Mouse (Mus musculus) frontal cortex, postnatal 25 days (tissue): ENCODE data around the gene Avpi1.
A peak's percentile ranks its signal among the peaks of the same experiment; 100 is the strongest.

ENCODE experiments used
- DNase-seq, 2 experiments: peaks; one replicate each; pipeline ENCODE4 v3.0.0; 2022; ENCODE audit warnings: low spot score in 2 of 2

Avpi1 gene

DNA sequence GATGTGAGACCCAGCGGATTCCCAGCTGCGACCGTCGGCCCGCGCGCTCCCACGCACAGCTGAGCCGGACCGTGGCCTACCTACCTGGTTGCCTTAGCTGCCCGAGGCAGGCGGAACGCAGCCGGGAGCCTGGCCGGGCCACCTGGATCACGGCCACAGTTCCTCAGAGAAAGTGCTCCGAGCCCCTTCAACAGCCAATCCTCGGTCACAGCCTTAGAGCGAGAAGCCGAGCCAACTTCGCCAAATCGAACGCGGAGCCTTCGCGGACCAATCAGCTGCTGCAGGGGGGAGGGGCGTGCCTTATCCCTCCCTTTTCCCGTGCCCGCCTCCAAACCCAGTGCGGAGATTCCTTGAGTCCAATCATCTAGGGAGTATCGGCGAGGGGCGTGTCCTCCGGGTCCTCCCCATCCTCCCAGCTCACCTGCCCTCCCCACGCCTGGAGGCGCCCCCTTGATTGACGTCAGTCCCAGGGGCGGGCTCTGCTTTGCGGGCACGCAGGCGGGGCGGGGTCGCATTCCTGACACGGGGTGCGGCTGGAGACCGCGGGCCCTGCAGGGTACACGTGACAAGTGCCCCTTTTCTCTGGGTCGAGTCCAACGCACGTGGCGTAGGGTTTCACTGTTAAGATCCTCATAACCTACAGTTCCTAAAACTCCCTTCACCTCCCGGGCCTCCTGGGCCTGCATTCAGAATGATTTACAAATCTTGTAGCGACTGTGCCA, at the start of gene Avpi1:
Gene Avpi1, minus strand, starts transcription at position 273 of the 722 bp plus-strand sequence.
- peak; percentile 94 to 95 for DNase-seq

DNA sequence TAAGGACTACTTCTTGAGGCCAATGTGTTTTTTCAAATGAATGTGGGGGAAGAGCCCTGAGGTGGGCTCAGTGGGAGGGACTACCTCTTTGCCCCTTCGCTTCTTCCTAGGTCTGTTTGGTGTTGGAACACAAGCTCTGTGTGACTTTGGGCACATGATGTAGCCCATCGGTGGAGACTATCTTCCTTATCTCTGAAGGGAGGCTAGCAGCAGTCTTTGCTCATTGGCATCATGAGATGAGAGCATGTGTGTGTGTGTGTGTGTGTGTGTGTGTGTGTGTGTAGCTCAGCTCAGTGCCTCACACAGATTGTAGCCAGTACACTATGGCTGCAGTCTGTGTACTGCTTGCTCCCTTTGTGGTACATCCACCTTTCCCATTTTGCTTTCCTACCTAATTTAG, 48.6 kb upstream of the Avpi1 start:
- no peak for DNase-seq

DNA sequence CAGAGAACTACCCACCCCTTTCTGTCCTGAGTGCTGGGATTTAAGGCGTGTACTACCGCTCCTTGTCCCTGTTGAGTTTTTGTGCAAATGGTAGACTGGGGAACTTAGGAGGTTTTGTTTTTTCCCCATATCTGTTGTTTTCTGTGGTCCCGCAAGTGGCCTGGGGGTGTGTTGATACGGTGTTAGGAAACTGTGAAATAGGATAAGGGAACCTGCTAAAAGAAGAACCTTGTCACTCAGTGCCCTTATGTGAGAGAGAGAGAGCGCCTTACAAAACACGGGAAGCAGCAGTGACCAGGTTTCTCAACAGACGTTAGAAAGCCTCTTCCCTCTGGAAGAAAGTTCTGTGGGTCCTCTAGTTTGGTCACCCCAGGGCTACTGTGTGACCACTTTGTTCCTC, 48.0 kb upstream of the Avpi1 start:
- DNase-seq, result no peak

DNA sequence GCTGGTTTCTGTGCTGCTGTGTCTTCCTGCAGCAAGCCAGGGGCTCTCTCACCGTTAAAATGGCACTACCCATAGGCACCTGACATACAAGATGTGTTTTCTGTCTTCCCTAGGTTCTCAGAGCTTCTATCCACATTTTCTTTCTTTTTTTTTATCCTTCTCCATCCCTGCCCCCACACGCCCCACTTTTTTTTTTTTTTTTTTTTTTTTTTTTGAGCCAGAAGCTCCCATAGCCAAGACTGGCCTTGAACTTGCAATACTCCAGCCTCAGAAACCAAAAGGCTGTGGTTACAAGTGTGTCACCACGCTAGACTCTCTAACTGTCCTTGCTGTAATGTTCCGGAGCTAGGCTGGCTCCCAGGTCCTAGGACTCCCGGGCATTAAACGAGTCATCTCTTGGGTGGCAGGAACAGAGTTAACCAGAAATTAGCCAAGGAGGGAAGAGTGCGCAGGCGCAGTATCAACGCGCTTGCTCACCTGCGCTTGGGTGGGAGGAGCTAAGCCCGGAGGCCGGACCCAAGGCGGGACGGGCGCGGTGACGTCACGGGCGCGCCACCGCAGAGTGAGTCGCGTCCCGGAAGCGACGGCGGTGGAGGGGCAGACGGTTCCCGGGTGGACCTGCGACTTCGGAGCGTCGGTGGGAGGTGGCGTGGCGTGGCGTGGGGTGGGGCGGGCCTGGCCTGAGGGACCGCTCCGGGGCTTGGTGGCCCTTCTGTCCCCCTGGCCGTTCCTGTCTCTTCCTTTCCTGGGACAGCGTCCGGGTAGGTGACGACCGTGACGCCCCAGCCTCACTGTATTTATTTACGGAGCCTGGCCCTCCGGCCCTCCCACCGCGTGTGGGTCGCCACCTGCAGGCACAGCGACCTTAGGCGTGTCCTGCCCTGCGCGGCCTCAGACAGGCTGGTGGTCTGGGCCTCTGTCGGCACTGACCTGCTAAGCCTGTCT, 41.4 kb upstream of the Avpi1 start:
- peak; percentile 75 to 89 for DNase-seq

DNA sequence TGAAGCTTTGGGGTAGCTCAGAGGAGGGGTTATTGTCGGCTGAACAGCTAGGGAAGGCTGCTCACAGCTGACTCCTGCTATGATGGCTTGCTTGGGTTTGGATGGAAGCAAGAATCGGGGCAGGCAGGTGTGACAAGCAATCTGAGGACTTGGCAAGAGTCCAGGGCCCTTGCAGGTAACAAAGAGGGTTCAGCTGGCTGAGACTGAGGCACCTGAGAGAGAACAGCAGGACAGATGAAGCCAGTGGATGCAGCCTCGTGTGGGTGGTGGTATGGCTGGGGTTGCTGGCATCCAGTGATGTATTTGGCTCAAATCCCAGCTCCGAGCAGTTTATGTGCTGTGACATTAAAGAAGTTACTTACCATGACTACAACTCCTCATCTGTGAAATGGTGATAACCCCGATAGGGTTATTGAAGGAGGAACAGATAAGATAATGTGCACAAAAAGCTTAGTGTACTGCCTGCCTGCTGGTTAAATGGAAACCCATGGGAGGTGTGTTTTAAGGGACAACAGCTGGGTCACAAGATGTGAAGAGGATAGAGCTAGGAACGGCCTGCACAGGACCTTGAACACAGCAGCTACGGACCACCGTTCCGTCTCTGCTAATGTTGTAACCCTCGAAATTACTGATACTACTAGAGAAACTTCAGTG, 40.6 kb upstream of the Avpi1 start:
- DNase-seq, result peak in 1 of 2 experiments; percentile 22

DNA sequence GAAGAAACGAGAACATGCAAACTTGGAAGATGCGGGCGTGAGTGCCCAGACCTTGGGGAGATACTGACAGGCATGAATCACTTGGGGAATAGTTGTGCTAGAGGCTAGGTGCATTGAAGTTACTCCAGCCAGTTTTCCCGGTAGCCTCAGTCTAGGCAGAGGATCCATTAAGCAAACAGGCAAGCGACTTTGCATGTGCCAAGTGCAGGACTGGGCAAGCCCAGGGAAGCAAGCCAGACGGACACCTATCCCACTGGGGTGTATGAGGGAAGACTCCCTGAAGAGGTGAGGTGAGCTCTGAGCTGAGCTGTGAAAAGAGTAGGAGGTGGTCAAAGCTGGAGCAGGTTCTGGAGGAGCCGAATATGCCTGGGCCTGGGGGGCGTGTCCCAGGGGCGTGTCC, 38.6 kb upstream of the Avpi1 start:
- no peak for DNase-seq

DNA sequence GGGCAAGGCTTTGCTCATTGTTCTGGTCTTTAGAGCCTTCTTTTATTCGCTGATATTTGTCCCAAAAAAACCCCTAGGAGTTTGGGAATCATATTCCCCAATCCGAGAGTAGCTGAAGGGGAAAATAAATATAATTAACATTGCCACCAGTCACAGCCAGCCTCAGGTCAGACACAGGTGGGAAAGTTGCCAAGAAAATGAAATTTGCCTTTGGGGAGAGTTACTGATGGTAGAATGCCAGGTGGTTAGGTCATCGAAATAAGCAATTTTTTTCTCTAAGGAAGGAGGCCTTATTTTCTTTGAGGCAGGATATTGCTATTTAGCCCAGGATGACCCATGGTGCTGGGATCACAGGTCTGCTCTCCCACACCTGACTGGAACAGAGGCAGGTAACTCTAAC, 37.9 kb upstream of the Avpi1 start:
- no peak for DNase-seq

DNA sequence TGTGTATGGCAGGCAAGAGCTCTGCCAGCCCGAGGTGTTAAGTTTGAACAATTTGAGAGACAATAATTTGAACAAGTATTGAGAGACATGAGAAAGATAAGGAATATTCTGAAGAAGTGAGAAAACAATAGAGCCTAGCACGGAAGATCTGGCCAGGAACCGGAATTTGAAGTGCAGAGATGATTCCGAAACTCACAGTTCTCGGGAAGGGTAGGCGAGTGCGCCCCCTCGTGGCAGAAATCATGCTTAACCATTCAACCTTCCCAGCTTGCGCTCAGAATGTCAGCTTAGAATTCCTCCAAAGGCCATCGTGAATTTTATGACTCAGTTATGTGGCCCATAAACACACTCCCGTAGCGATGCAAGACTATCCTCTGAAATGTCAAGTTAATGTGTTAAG, 37.3 kb upstream of the Avpi1 start:
- DNase-seq, result peak; percentile 83 to 86

DNA sequence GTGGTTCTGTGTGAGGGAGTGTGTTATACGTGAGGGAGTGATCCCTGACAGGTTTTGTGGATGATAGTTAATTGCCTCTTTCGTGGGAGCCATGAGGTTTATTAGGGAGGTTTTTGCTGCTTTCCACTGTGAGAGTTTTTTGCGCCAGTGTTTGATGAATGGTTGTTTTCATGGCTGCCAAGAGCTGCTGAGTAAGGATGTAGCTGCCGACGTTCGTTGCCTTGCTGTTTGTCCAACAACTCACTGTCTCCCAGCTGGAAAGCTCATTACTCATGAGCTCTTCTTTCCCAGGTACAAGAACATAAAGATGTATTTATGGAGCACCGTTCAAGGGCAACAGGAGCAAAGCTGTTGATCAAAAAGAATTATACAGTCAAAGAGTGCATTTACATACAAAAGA, 35.3 kb upstream of the Avpi1 start:
- DNase-seq, result no peak

DNA sequence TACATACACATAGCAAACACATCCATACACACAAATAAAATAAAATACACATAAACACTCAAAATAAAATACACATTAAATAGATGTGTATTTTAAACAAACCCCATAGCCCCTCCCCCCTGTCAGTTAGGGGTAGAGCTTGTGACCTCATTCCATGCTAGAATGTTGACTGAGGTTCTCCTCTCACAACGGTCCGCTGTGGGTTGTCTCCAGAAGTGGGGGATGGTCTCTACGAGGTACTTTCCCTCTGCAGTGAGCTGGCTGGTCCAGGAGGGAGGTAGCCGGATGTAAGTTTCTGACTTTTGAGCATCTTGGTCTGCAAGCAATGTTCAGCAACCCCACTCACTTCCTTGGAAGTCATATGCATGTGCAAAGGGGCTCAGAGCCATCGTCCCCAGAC, 34.9 kb upstream of the Avpi1 start, which contains the start of gene Zfyve27:
Gene Zfyve27, plus strand, starts transcription at position 188 of the 400 bp plus-strand sequence.
- DNase-seq, result no peak

DNA sequence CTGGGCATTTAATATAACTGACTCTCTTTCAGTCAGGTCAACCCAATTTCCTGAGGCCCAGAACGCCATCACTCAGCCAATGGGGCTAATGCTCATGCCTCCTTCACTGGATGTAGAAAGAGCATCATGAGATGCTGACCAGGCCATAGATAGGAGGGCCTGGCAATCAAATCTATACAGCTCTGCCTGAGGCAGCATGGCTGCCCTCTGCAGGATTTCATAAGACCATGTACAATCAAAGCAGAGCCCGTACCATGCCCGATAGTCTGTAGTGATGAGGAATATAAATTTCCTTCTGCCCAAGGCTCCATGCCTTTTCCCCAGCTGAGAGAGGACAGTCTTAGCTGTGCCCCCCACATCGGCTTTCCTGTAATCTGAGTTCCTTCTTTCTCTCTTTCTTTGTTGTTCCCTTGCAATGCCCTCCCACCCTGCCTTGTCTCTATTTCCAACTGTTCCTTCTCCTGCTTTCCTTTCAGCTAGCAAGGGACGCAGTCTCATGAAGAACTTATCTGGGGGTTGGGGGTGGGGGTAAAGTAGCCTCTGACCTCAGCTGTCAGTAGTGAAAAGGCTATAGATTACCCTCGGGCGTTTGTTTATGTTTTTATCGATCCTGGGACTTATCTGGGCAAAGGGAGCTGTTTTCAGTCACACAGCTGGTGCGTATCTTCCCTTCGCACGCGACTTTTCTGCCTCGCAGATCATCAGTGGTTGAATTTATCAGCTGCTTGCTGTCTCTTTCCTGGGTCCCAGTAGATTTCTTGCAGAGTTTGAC, 29.6 kb upstream of the Avpi1 start:
- no peak for DNase-seq

DNA sequence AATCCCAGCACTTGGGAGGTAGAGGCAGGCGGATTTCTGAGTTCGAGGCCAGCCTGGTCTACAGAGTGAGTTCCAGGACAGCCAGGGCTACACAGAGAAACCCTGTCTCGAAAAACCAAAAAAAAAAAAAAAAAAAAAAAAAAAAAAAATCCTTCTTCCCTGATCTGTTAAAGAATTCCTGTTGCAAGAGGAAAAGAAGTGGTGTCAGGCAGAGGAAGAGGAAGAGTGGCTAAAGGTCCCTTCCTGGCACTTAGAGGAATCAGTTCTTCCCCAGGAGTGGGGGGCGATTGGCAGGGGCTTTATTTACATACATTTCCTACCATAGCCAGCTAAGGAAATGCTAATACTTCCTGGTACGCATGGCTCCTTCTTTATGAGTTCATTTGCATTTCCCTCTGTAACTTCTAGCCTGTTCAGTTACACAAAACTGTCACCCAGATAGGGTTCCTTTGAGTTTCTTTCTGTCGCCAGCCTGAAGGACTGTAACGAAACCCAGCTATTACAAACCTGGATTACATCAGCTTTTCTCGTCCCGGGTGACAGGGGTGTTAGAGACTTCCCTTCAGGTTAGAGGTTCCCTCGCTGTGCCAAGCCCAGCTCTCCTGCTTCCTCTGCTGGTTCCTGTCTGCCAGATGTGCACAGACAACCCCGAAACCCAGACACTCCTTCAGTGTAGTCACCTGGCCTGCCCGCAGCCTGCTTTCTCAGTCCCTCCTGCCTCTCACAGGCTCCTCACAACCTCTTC, 28.8 kb upstream of the Avpi1 start:
- no peak for DNase-seq

DNA sequence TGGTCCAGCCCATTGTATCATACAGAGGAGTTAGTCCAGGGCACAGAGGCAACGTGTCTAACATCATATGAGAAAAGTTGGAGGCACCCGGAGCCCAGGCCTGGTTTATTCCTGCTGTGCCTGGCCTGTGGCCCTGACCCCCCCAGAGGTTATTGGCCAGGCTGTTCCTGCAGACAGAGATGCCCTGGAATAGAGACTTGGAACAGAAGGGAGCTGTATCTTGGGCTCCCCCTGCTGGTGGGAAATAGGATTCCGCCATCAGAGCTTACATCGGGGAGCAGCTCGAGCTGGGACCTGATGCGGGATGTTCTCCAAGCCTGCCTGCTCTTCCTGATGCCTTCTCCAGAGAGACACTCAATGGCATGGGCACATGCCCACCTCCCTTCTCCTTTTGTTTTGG, 23.1 kb upstream of the Avpi1 start:
- DNase-seq, result peak; percentile 81 to 84

DNA sequence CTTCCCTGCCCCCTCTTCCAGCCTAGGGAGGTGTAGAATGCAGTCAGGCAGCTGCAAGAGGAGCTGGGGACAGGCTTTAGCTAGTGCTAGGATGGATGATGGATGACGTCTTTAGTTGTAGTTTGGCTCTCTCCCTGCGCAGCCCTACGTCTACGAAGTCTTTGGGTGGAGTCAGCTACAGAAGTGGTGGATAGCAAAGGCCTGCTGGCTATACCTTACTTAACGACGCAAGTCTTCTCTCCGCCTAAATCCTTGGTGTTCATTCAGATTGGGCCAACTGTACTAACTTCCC, 19.7 kb upstream of the Avpi1 start:
- no peak for DNase-seq

DNA sequence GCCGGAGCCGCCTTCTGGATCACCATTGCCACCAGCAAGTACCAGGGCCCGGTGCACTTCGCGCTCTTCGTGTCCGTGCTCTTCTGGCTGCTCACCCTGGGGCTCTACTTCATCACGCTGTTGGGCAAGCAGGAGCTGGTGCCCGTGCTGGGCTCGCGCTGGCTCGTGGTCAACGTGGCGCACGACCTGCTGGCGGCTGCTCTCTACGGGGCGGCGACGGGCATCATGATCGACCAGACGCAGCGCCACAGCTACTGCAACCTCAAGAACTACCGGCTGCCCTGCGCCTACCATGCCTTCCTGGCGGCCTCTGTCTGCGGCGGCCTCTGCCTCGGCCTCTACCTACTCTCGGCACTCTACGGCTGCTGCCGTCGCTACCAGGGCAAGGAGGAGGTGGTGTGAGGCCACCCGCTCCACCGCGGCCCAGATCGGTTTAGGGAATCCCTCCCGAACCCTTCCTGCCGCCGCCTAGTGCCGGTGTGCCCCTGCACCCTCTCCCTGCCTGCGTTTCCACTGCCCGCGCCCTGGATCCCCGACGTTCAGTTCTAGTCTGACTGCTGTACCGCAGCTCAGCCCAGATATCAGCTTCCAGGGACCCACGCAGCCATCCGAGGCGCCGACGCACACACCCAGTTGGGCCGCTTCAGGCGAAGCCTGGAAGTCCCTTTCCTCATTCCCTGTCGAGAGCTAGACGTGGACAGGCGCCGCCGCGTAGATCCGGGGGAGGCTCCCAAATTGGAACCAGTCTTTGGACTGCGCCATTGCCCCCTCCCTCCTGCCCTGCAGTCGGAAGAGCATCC, 19.1 kb upstream of the Avpi1 start:
- peak in 1 of 2 experiments; percentile 43 for DNase-seq

DNA sequence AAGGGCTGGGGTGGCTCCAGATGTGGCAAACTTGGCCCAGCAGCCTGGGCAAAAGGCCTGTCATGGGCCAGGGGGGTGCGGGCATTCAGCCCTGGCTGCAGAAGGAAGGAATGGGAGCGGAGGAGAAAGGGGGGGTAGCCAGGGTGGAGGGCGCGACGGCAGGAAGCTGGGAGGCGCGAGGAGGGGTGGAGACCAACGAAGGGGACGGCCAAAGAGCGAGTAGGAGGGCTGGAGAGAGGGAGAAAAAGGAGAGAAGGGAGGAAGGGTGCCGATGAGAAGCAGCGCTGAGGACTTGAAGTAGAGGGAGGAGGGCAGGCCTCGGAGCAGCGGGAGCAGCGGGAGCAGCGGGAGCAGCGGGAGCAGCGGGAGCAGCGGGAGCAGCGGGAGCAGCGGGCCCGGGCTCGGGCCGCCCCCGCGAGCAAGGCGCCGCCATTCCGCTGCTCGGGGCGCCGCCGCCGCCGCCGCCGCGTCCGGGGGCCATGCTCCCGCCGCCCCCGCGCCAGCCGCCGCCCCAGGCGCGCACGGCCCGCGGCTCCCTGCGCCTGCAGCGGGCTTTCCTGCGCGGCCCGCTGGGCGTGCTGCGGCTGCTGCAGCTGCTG, 18.4 kb upstream of the Avpi1 start, which contains the start of gene Marveld1:
Gene Marveld1, plus strand, starts transcription at position 231 of the 599 bp plus-strand sequence.
- peak in 1 of 2 experiments; percentile 46 for DNase-seq

DNA sequence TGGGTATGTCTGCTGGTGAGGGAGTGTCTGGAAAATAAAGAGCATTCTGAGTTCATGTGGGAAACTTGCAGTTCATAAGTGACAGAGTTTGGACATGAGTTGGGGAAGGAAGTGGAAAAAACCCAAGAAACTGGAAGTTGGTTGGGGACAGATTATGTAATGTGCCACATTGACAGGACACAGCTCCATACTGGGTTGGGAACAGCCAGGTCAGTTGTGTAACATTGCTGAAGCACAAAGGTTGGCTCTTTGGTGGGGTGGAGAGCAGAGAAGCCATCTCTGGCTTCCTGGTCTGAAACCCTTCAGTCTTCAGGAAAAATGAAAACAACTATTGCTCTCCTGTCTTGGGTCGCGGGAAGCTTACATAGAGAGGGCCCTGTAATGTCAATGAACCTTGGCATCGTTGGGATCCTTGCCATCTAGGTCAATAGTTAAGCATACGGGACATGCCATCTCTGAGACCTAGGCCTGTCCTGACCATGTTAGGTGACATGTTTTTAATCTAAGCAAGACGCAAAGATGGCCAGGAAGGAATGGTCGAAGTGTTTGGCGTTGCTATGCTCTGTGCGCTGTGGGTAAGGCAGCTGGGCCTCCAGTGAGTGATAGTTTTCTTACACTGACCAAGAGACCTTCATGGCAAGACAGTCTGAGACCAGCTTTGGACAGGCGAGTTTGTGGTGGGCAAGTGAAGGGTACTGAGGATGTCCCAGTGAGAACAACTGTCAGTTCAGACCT, 17.6 kb upstream of the Avpi1 start:
- DNase-seq, result no peak

DNA sequence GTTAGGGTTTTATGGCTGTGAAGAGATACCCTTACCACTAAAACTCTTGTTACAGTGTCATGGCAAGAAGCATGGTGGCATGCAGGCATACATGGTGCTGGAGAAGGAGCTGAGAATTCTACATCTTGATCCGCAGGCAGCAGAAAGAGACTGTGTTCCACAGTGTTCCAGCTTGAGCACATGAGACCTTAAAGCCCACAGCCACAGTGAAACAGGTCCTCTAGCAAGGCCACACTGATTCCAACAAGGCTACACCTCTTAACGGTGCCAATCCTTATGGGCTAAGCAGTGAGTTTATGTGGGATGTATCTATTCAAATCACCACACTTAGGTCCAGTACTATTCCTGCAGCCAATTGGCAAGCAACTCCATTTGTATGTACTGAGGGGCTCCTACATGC, 16.9 kb upstream of the Avpi1 start:
- no peak for DNase-seq

DNA sequence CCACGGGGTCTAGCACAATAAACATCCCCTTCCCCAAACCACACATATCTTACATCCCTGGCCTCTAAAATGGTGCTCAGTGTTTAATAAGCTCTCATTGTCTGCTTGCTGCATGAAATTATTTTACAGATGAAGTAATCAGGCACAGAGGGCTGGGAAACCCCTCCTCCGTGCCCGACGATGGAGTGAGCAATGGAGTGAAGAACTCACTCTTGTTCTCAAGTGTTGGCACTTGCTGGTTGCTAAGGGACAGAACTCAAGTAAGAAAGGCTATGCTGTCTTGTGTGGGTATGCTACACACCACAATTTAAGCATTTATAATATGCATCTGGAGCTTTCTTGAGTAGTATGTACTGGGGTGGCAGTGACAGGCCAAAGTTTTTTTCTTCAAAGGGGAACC, 16.4 kb upstream of the Avpi1 start:
- no peak for DNase-seq
